Mouse (Mus musculus) CH12.LX (cell line): ENCODE measurements around the gene Tomm20. TPM values are rescaled to one million over a fixed set of nuclear protein-coding genes. Genes with fewer than 3 reads are reported as not detected.
A peak's percentile ranks its signal among the peaks of the same experiment; 100 is the strongest.

Experiments
- DNase-seq: peaks from one replicate; pipeline ENCODE4 v3.0.0-alpha.2; 2013; ENCODE audit errors: extremely low read depth
- H3K27ac ChIP-seq: 2 replicates; pipeline ENCODE4 v1.5.1; 2012; ENCODE audit warnings: low read depth, mild to moderate bottlenecking, control low read depth, moderate library complexity; ENCODE audit not compliant: insufficient read depth
- H3K27me3 ChIP-seq: replicated peaks from 2 replicates; pipeline ENCODE3; 2012; ENCODE audit warnings: inconsistent platforms
- H3K36me3 ChIP-seq, 2 experiments: replicated peaks in 1 of 2; 2 replicates each; pipeline versions ENCODE3 to v1.6.1; 2012; ENCODE audit warnings: inconsistent platforms in 1 of 2, low read length in 1 of 2, mild to moderate bottlenecking in 1 of 2, mixed read lengths in 1 of 2, moderate library complexity in 1 of 2; ENCODE audit not compliant: control insufficient read depth in 1 of 2, insufficient read depth in 1 of 2
- H3K4me1 ChIP-seq, 2 experiments: 2 replicates each; pipeline ENCODE4 v1.6.1; 2012; ENCODE audit warnings: inconsistent platforms in 1 of 2, moderate library complexity in 1 of 2; ENCODE audit not compliant: insufficient read depth in 2 of 2, control insufficient read depth in 1 of 2
- H3K4me2 ChIP-seq: 2 replicates; pipeline ENCODE4 v1.6.1; 2012; ENCODE audit warnings: low read depth, mild to moderate bottlenecking, control low read depth; ENCODE audit not compliant: poor library complexity, insufficient read depth, severe bottlenecking
- H3K4me3 ChIP-seq, 3 experiments: fragments of 150-350 bp in 1 of 3; sonication (generic) in 1 of 3; replicated peaks in 1 of 3; 2 replicates each; pipeline versions ENCODE3 to v1.5.1; 2011 to 2012; ENCODE audit warnings: low read depth in 2 of 3, low read length in 2 of 3, mild to moderate bottlenecking in 2 of 3, moderate library complexity in 2 of 3, control low read depth in 1 of 3, improper control_type of control experiment in 1 of 3, inconsistent platforms in 1 of 3, mixed read lengths in 1 of 3; ENCODE audit not compliant: poor library complexity in 1 of 3
- H3K79me2 ChIP-seq: replicated peaks from 2 replicates; pipeline ENCODE4 v1.6.1; 2012; ENCODE audit warnings: mild to moderate bottlenecking, moderate library complexity; ENCODE audit not compliant: control insufficient read depth, poor library complexity, insufficient read depth, severe bottlenecking; ENCODE audit errors: extremely low read depth
- H3K9ac ChIP-seq: 2 replicates; pipeline ENCODE4 v1.6.1; 2012; ENCODE audit warnings: low read depth, mild to moderate bottlenecking, control low read depth, moderate library complexity; ENCODE audit not compliant: insufficient read depth
- H3K9me3 ChIP-seq: replicated peaks from 2 replicates; pipeline ENCODE3; 2012; ENCODE audit warnings: low read length, inconsistent platforms, mixed read lengths
- BHLHE40 ChIP-seq: IDR thresholded peaks from 2 replicates; pipeline ENCODE4 v1.6.1; 2011; ENCODE audit warnings: mild to moderate bottlenecking, low read depth, low read length, improper control_type of control experiment
- CHD1 ChIP-seq: IDR thresholded peaks from 2 replicates; pipeline ENCODE4 v1.6.1; 2012; ENCODE audit warnings: low read depth, low read length, improper control_type of control experiment, inconsistent platforms
- CHD2 ChIP-seq: IDR thresholded peaks from 2 replicates; pipeline ENCODE4 v1.6.1; 2011; ENCODE audit warnings: low read length, improper control_type of control experiment
- CTCF ChIP-seq, 2 experiments: IDR thresholded peaks in 1 of 2; conservative IDR thresholded peaks in 1 of 2; 2 replicates each; pipeline ENCODE4 v1.5.1; 2011 to 2012; ENCODE audit warnings: low read depth in 2 of 2, low read length in 2 of 2, improper control_type of control experiment in 1 of 2, inconsistent platforms in 1 of 2, mild to moderate bottlenecking in 1 of 2, moderate library complexity in 1 of 2
- E2F4 ChIP-seq: IDR thresholded peaks from 2 replicates; pipeline ENCODE4 v1.6.1; 2011; ENCODE audit warnings: low read depth, low read length, improper control_type of control experiment; ENCODE audit not compliant: insufficient replicate concordance
- ELF1 ChIP-seq: IDR thresholded peaks from 2 replicates; pipeline ENCODE4 v1.6.1; 2014; ENCODE audit warnings: low read depth, mild to moderate bottlenecking, inconsistent platforms, low read length, improper control_type of control experiment
- EP300 ChIP-seq: IDR thresholded peaks from 2 replicates; pipeline ENCODE4 v1.6.1; 2011; ENCODE audit warnings: low read length, improper control_type of control experiment
- ETS1 ChIP-seq: conservative IDR thresholded peaks from 2 replicates; pipeline ENCODE4 v1.6.1; 2012; ENCODE audit warnings: low read depth, mild to moderate bottlenecking, inconsistent platforms, low read length, improper control_type of control experiment, moderate library complexity
- GABPA ChIP-seq: IDR thresholded peaks from 2 replicates; pipeline ENCODE4 v1.6.1; 2012; ENCODE audit warnings: low read depth, low read length, improper control_type of control experiment, inconsistent platforms; ENCODE audit not compliant: insufficient replicate concordance
- HCFC1 ChIP-seq: IDR thresholded peaks from 2 replicates; pipeline ENCODE4 v1.6.1; 2012; ENCODE audit warnings: low read depth, mild to moderate bottlenecking, inconsistent platforms, low read length, improper control_type of control experiment
- IRF4 ChIP-seq: IDR thresholded peaks from 2 replicates; pipeline ENCODE4 v1.6.1; 2014; ENCODE audit warnings: low read depth, mild to moderate bottlenecking, inconsistent platforms, low read length, improper control_type of control experiment
- JUN ChIP-seq: IDR thresholded peaks from 2 replicates; pipeline ENCODE4 v1.6.1; 2011; ENCODE audit warnings: low read depth, mild to moderate bottlenecking, low read length, improper control_type of control experiment, moderate library complexity; ENCODE audit not compliant: insufficient read depth
- JUND ChIP-seq: conservative IDR thresholded peaks from 2 replicates; pipeline ENCODE4 v1.6.1; 2011; ENCODE audit warnings: low read depth, low read length, improper control_type of control experiment
- KAT2A ChIP-seq: IDR thresholded peaks from 2 replicates; pipeline ENCODE4 v1.6.1; 2012; ENCODE audit warnings: low read length, improper control_type of control experiment, inconsistent platforms; ENCODE audit not compliant: insufficient replicate concordance
- MAFK ChIP-seq: IDR thresholded peaks from 2 replicates; pipeline ENCODE4 v1.6.1; 2011; ENCODE audit warnings: low read length, improper control_type of control experiment; ENCODE audit not compliant: insufficient replicate concordance
- MAX ChIP-seq: IDR thresholded peaks from 2 replicates; pipeline ENCODE4 v1.6.1; 2011; ENCODE audit warnings: low read length, improper control_type of control experiment
- MAZ ChIP-seq: IDR thresholded peaks from 2 replicates; pipeline ENCODE4 v1.6.1; 2012; ENCODE audit warnings: low read depth, mild to moderate bottlenecking, inconsistent platforms, low read length, improper control_type of control experiment, moderate library complexity
- MEF2A ChIP-seq: IDR thresholded peaks from 2 replicates; pipeline ENCODE4 v1.6.1; 2014; ENCODE audit warnings: low read depth, mild to moderate bottlenecking, inconsistent platforms, low read length, improper control_type of control experiment, borderline replicate concordance
- MXI1 ChIP-seq: IDR thresholded peaks from 2 replicates; pipeline ENCODE4 v1.6.1; 2011; ENCODE audit warnings: mild to moderate bottlenecking, low read depth, low read length, improper control_type of control experiment
- MYC ChIP-seq: IDR thresholded peaks from 2 replicates; pipeline ENCODE4 v1.6.1; 2011; ENCODE audit warnings: low read depth, mild to moderate bottlenecking, improper control_type of control experiment, low read length
- NELFE ChIP-seq: IDR thresholded peaks from 2 replicates; pipeline ENCODE4 v1.6.1; 2011; ENCODE audit warnings: low read depth, low read length, improper control_type of control experiment
- NRF1 ChIP-seq: IDR thresholded peaks from 2 replicates; pipeline ENCODE4 v1.6.1; 2014; ENCODE audit warnings: low read depth, mild to moderate bottlenecking, inconsistent platforms, low read length, improper control_type of control experiment, moderate library complexity
- PAX5 ChIP-seq: IDR thresholded peaks from 2 replicates; pipeline ENCODE4 v1.6.1; 2012; ENCODE audit warnings: low read length, inconsistent platforms, mixed read lengths
- POLR2A ChIP-seq: IDR thresholded peaks from 2 replicates; pipeline ENCODE4 v1.6.1; 2011; ENCODE audit warnings: low read depth, mild to moderate bottlenecking, improper control_type of control experiment, low read length
- POLR2AphosphoS2 ChIP-seq: IDR thresholded peaks from 2 replicates; pipeline ENCODE4 v1.6.1; 2011; ENCODE audit warnings: low read depth, low read length, improper control_type of control experiment
- RAD21 ChIP-seq: IDR thresholded peaks from 2 replicates; pipeline ENCODE4 v1.6.1; 2011; ENCODE audit warnings: low read depth, mild to moderate bottlenecking, low read length, improper control_type of control experiment, moderate library complexity
- RCOR1 ChIP-seq: conservative IDR thresholded peaks from 2 replicates; pipeline ENCODE4 v1.6.1; 2012; ENCODE audit warnings: low read depth, mild to moderate bottlenecking, inconsistent platforms, low read length, improper control_type of control experiment
- SIN3A ChIP-seq: IDR thresholded peaks from 2 replicates; pipeline ENCODE4 v1.6.1; 2012; ENCODE audit warnings: low read length, improper control_type of control experiment, inconsistent platforms
- SMC3 ChIP-seq: IDR thresholded peaks from 2 replicates; pipeline ENCODE4 v1.6.1; 2011; ENCODE audit warnings: low read depth, low read length, improper control_type of control experiment
- TBP ChIP-seq: conservative IDR thresholded peaks from 2 replicates; pipeline ENCODE4 v1.6.1; 2011; ENCODE audit warnings: low read depth, low read length, improper control_type of control experiment
- TCF12 ChIP-seq: IDR thresholded peaks from 2 replicates; pipeline ENCODE4 v1.6.1; 2014; ENCODE audit warnings: low read depth, mild to moderate bottlenecking, inconsistent platforms, low read length, improper control_type of control experiment
- UBTF ChIP-seq: IDR thresholded peaks from 2 replicates; pipeline ENCODE4 v1.6.1; 2012; ENCODE audit warnings: low read depth, mild to moderate bottlenecking, inconsistent platforms, low read length, improper control_type of control experiment, moderate library complexity
- USF1 ChIP-seq: IDR thresholded peaks from 2 replicates; pipeline ENCODE4 v1.6.1; 2014; ENCODE audit warnings: low read depth, mild to moderate bottlenecking, inconsistent platforms, low read length, improper control_type of control experiment
- USF2 ChIP-seq: conservative IDR thresholded peaks from 2 replicates; pipeline ENCODE4 v1.6.1; 2011; ENCODE audit warnings: low read depth, low read length, improper control_type of control experiment
- ZC3H11A ChIP-seq: IDR thresholded peaks from 2 replicates; pipeline ENCODE4 v1.6.1; 2012; ENCODE audit warnings: low read depth, mild to moderate bottlenecking, inconsistent platforms, low read length, improper control_type of control experiment
- ZKSCAN1 ChIP-seq: IDR thresholded peaks from 2 replicates; pipeline ENCODE4 v1.6.1; 2012; ENCODE audit warnings: low read depth, inconsistent platforms, low read length, improper control_type of control experiment, borderline replicate concordance
- ZMIZ1 ChIP-seq: IDR thresholded peaks from 2 replicates; pipeline ENCODE4 v1.6.1; 2012; ENCODE audit warnings: low read depth, mild to moderate bottlenecking, inconsistent platforms, low read length, improper control_type of control experiment
- ZNF384 ChIP-seq: IDR thresholded peaks from 2 replicates; pipeline ENCODE4 v1.6.1; 2012; ENCODE audit warnings: low read depth, low read length, improper control_type of control experiment, inconsistent platforms
- dilution Hi-C: fragments of 300-500 bp; cut with MboI; formaldehyde crosslinking; loops from 2 replicates; pipeline ENCODE4 v1.14.3; 2020; ENCODE audit warnings: low sequenced_read_pairs; ENCODE audit not compliant: extremely low pct_unique_long_range_greater_than_20kb, extremely low pct_ligation_motif_present
- in situ Hi-C: fragments of 300-500 bp; cut with MboI; formaldehyde crosslinking; loops from 3 replicates; pipeline ENCODE4 v1.14.3; 2019; ENCODE audit warnings: low sequenced_read_pairs, low pct_ligation_motif_present, low pct_unique_long_range_greater_than_20kb, mixed read lengths
- polyA plus RNA-seq: library from polyadenylated mRNA; unstranded; fragments of >175 nt; gene quantifications from 2 replicates; pipeline ENCODE4 v1.2.1, GENCODE M21; 2012; ENCODE audit warnings: low read depth; ENCODE audit not compliant: insufficient read length
- total RNA-seq, 2 experiments: library from RNA; depleted of rRNA; stranded (reverse); fragments of 300-350 nt in 1 of 2; fragments of >200 nt in 1 of 2; gene quantifications; 2 replicates each; pipeline ENCODE4 v1.2.3; 2012 to 2014

Tomm20 gene
- total and polyA plus RNA-seq, 3 experiments: 130 to 513 (median 394) TPM

- Histone ChIP-seq H3K4me1 (peaks cover 27 to 60% of the 10 kb centered on the region in 2 experiments), H3K9me3 (no peaks in the 10 kb centered on the region), H3K36me3 (peaks cover 31 to 39% of the 10 kb centered on the region in 2 experiments), H3K9ac (peak within 1 kb of the TSS; percentile 74), H3K27me3 (no peaks in the 10 kb centered on the region), H3K4me3 (peak within 1 kb of the TSS; percentile 81 to 98 (median 87)), H3K79me2 (peaks cover 26% of the 10 kb centered on the region), H3K27ac (no peak within 1 kb of the TSS), H3K4me2 (peak within 1 kb of the TSS; percentile 97)
- peak; percentile 80 for TF ChIP-seq NRF1
- TF ChIP-seq HCFC1: peak; percentile 99
- no peak for TF ChIP-seq SMC3
- TF ChIP-seq E2F4: no peak
- no peak for TF ChIP-seq MAZ
- TF ChIP-seq TCF12: peak; percentile 98
- TF ChIP-seq TBP: peak; percentile 94
- TF ChIP-seq KAT2A: peak; percentile 92; the same call in 1 of the 2 replicates
- TF ChIP-seq ZMIZ1: peak; percentile 79
- peak; percentile 100 for TF ChIP-seq SIN3A
- no peak for TF ChIP-seq RCOR1
- TF ChIP-seq CHD2: 0 out of 2 replicates have a peak, but pooled peaks have one; percentile 49
- TF ChIP-seq JUN: no peak
- TF ChIP-seq UBTF: no peak; the same call in 1 of the 2 replicates
- no peak for TF ChIP-seq ZKSCAN1
- TF ChIP-seq ZNF384: no peak
- no peak for TF ChIP-seq ZC3H11A
- no peak; the same call in 1 of the 2 replicates for TF ChIP-seq ETS1
- no peak for TF ChIP-seq USF2
- TF ChIP-seq POLR2A: peak; percentile 98
- peak; percentile 94 for TF ChIP-seq POLR2AphosphoS2
- peak; percentile 90 for TF ChIP-seq IRF4
- TF ChIP-seq CHD1: no peak
- peak; percentile 94 for TF ChIP-seq NELFE
- no peak for TF ChIP-seq USF1
- peak; percentile 99 for TF ChIP-seq ELF1
- TF ChIP-seq GABPA: peak; percentile 44; the same call in 1 of the 2 replicates
- TF ChIP-seq CTCF (conservative IDR thresholded peaks at IDR 0.05 in 1 of 2, IDR thresholded peaks at IDR 0.05 in 1 of 2; ENCODE audit: low read depth in 2 of 2, low read length in 2 of 2): no peak
- 0 out of 2 replicates have a peak, but pooled peaks have one; percentile 35 for TF ChIP-seq BHLHE40
- TF ChIP-seq PAX5: no peak
- TF ChIP-seq EP300: no peak
- no peak for TF ChIP-seq RAD21
- TF ChIP-seq MAX: peak; percentile 86
- peak; percentile 88 for TF ChIP-seq MEF2A
- TF ChIP-seq MAFK: no peak
- TF ChIP-seq MXI1: peak; percentile 98
- no peak for TF ChIP-seq JUND
- peak; percentile 93 for TF ChIP-seq MYC
- DNase-seq: peak; percentile 97
- in situ Hi-C loops (no loop called here), dilution Hi-C loops (no loop called here)
Measured at GRCm38 (mm10) chr8:126970579-126971313, 25.1 kb upstream of the Tomm20 start, which contains the start of gene Rbm34. Rbm34 (minus strand) TSS chr8:126971071.
